Mouse (Mus musculus): ENCODE measurements around the gene Mcemp1. TPM values are rescaled to one million over a fixed set of nuclear protein-coding genes. Genes with fewer than 3 reads are reported as not detected.

Mcemp1 gene
- not detected for polyA plus RNA-seq (2014; fragmentation: Illumina TruSeq; extraction: RNeasy Lipid Tissue Mini Kit (QIAGEN cat#74804); ENCODE audit: low read depth, low replicate concordance)

DNA sequence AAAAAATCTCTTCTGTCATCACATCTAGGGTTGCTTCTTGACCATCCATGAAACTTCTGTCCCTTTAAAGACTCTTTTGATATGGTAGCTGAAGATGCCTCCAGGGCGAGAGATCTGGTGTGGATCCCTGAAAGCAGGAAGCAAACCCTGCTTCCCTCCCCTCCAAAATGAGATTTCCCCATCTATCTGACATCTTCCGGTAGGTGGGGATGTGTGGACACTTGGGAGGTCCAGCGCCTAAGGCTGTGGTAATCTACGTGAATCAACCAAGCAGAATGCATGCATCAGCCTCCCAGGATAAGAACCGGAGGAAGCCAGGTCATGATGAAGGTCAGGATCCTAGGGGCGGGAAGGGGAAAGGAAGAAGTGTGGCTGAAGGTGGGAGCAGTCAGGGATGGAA lies at the start of gene Mcemp1:
TSS of gene Mcemp1 (plus strand) at position 248 of the 400 bp plus-strand sequence.

DNA sequence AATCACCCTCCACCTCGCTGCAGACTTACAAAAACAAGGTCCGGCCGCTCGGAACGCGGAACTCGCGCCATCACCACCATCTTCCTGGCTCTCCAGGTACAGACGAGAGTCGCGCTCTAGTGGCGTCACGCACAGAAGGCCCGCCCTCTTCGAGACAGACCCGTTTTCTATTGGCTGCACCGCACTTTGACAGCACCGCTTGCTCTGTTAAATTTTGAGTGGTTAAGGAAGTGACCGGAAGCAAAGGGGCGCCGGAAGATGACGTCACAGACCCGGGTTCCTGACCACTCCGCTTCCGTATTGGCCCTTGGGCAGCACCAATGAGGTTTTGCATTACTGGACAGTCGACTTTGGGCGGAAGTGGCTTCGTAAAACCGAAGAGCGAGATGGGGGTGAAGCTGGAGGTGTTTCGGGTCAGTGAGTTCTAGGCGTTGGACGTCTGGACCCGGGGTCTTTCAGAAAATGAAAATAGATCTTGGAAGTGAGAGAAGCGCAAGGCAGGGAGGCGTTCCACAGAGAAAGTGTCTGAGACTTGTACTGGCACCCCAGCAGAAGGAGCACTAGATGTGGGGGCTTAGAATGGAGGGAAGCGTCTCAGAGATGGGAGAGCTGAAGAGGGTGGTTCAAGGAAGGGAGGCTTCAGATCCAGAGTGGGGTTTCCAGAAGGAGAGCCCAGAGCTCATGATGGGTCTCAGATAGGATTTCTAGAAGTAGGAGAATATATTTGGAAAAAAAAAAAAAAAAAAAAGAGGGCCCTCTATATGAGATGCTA lies 44.2 kb upstream of the Mcemp1 start, which contains the start of the genes Xab2 and Pet100:
TSS of gene Xab2 (minus strand) at position 118 of the 772 bp plus-strand sequence.
TSS of gene Pet100 (plus strand) at position 350 of the 772 bp plus-strand sequence.

DNA sequence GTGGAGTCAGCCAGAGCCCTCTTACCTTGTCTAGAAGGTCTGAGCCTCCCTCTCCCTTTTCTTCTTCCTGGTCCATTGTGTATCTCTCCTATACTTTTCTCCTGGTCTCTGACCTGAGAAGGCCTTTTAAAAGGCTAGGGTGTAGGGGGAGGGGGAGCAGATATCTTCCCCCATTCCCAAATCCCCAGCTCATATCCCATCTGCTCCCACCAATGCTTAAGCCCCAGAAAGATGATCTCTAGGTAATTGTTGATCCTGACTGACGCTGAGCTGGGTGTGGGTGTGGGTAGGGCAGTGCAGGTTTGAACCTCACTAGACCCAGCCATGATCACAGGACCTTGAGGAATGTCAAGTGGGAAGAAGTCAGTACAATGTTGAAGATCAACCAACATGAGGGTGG lies 40.1 kb upstream of the Mcemp1 start, which contains the start of gene Pcp2:
TSS of gene Pcp2 (minus strand) at position 101 of the 400 bp plus-strand sequence.

DNA sequence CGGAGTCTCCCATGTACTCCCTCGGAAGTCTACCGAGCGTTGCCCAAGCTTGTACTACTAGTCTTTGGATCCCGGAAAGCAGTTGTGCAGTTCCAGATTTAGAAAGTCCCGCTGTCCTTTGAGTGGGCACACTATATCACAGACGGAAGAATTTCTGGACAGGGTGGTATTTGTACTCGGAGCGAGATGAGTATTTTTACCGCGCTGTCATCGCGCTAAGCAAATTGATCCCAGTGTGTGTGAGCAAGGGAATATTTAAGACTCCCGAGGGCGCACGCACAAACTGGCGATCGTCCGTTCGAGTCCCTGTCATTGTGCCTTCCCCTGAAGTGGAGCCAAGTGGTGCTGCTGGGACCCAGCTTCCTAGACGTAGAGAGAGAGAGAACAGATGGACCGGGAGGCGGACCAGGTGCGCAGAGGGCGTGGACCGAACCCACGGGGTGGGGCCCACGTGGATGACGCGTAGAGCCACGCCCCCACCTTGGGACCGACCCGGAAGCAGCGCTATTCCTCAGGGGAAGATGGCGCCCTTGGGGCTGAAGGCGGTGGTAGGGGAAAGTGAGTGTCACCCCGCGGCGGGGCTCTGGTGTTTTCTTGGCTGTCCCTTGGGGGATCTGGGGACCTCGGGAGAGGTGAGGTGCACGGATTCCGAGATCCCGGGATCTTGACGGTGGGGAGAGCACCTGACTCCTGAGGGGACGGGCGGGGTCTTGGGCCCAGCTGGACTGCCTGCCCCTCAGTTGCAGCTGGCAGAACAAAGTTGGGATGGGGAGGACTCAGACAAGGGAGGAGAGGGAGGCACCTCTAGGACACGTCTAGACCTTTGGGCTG lies 34.7 kb upstream of the Mcemp1 start, which contains the start of gene Stxbp2:
TSS of gene Stxbp2 (plus strand) at position 309 of the 831 bp plus-strand sequence.

DNA sequence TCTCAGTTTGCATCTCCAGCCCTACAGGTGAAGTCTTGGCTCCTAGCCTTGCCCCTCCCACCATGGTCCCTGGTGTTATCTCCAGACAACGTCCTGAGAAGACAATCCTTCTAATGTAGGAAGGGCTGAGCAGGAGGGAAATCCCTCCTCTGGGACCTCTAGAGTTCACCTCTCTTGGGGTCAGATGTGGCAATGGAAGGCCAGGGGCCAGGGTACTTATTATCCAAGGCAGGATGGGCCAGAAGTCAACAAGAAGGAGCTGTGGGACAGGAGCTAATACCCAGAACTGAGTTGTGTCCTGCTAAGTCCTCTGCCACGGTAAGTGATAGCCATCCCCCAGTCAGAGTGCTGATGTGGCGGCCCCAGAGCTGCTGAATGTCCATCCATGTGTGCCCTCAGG lies 10.0 kb upstream of the Mcemp1 start, which contains the start of gene Retn:
TSS of gene Retn (plus strand) at position 245 of the 400 bp plus-strand sequence.

DNA sequence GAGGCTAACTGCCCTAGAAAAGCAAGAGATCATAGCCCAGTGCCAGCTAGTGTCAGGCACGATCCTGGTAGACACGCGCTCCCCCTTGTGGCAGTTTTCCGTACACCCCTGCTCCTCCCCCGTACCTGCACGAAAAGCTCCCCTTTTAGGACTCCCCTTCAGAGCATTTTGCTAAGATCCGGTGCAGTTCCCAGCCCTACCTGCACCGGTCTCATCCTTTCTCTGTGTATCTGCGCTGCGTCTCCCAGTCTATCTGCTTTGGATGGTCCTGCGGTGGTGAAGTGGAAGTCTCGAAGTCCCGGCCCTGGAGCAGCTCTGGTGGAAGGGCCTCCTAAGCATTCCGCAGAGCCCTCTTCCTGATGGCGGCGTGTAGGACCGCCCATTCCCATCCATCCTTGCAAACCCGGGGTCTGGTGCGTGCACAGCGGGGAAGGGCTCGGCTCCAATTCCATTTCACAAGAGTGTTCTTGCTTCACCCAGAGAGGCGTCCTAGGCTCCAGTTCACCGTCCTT lies 6.5 kb downstream of the Mcemp1 start, which contains the start of gene Fcor:
TSS of gene Fcor (minus strand) at position 383 of the 512 bp plus-strand sequence.

DNA sequence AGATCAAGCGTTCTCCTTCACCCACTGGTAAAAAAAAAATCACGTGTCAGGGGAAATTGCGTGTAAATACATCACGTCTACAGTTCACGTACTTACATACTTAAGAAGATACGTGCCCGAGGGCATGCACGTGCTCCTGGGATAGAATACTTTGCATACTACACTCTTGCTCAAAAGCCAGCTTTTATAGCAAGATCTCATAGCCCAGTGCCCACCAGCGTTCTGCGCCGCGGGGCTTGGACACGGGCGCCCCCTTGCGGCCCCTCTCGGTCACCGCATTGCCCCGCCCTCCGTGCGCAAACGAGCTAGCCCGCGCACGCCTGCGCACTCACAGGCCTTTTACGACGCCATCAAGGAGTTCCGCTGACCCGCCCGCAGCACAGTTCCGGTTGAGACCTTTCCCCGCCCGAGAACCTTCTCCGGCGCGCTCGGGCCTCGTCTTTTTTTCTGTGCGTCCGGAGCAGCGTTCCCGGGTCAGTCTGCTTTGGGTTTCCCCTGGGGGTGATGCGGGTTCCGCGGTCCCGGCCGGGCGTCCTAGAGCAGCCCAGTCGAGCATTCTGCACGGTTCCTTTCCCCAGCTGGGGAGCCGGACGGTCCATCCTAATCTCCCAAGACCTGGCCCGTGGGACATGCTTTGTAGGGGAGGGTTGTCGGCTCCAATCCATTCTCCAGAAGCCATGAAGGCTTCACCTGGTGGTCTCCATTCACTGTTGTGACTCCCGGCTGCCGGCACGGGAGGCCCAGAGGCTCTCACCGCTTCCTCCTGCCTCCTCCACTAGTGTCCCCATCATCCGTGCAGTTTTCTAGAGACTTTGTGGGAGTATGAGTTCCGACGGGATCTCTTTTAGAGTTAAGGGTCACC lies 10.8 kb downstream of the Mcemp1 start, which contains the start of gene Trappc5:
TSS of gene Trappc5 (plus strand) at position 169 of the 862 bp plus-strand sequence.

DNA sequence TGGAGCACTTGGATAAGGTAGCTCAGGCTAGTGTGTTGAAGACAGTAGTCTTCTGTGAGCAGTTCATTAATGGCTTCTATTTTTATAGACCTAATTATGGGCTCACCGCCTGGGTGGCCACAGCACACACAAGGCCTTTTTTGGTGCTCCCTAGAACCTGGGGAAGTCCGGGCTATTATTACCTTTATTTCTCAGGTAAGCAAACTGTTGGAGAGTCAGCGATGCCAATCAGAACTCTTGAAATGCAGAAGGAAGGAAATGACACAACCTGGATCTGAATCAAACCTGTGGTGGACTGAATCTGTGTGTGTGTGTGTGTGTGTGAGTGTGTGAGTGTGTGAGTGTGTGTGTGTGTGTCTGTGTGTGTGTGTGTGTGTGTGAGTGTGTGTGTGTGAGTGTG lies 28.6 kb downstream of the Mcemp1 start, which contains the start of gene Fcer2a:
TSS of gene Fcer2a (minus strand) at position 55 of the 400 bp plus-strand sequence.

Other genes starting within 250 kb of the Mcemp1 start
- 0.82 TPM for gene Pex11g, start 198.1 kb upstream of the Mcemp1 start, polyA plus RNA-seq (2014; fragmentation: Illumina TruSeq; extraction: RNeasy Lipid Tissue Mini Kit (QIAGEN cat#74804); ENCODE audit: low read depth, low replicate concordance)
- gene Tex45, start 194.9 kb upstream of the Mcemp1 start, polyA plus RNA-seq (2014; fragmentation: Illumina TruSeq; extraction: RNeasy Lipid Tissue Mini Kit (QIAGEN cat#74804); ENCODE audit: low read depth, low replicate concordance) = not detected
- 2.8 TPM for gene Zfp358, start 172.6 kb upstream of the Mcemp1 start, polyA plus RNA-seq (2014; fragmentation: Illumina TruSeq; extraction: RNeasy Lipid Tissue Mini Kit (QIAGEN cat#74804); ENCODE audit: low read depth, low replicate concordance)
- 12.9 TPM for gene Mcoln1, start 165.3 kb upstream of the Mcemp1 start, polyA plus RNA-seq (2014; fragmentation: Illumina TruSeq; extraction: RNeasy Lipid Tissue Mini Kit (QIAGEN cat#74804); ENCODE audit: low read depth, low replicate concordance)
- 5.8 TPM for gene Pnpla6, start 150.4 kb upstream of the Mcemp1 start, polyA plus RNA-seq (2014; fragmentation: Illumina TruSeq; extraction: RNeasy Lipid Tissue Mini Kit (QIAGEN cat#74804); ENCODE audit: low read depth, low replicate concordance)
- gene C330021F23Rik, start 97.8 kb upstream of the Mcemp1 start, polyA plus RNA-seq (2014; fragmentation: Illumina TruSeq; extraction: RNeasy Lipid Tissue Mini Kit (QIAGEN cat#74804); ENCODE audit: low read depth, low replicate concordance) = not detected
- 0.58 TPM for gene Camsap3, start 78.5 kb upstream of the Mcemp1 start, polyA plus RNA-seq (2014; fragmentation: Illumina TruSeq; extraction: RNeasy Lipid Tissue Mini Kit (QIAGEN cat#74804); ENCODE audit: low read depth, low replicate concordance)
- 0.87 TPM for gene Xab2, start 44.4 kb upstream of the Mcemp1 start, polyA plus RNA-seq (2014; fragmentation: Illumina TruSeq; extraction: RNeasy Lipid Tissue Mini Kit (QIAGEN cat#74804); ENCODE audit: low read depth, low replicate concordance)
- gene Pet100, start 44.2 kb upstream of the Mcemp1 start, polyA plus RNA-seq (2014; fragmentation: Illumina TruSeq; extraction: RNeasy Lipid Tissue Mini Kit (QIAGEN cat#74804); ENCODE audit: low read depth, low replicate concordance) = 18.3 TPM
- gene Pcp2, start 40.2 kb upstream of the Mcemp1 start, polyA plus RNA-seq (2014; fragmentation: Illumina TruSeq; extraction: RNeasy Lipid Tissue Mini Kit (QIAGEN cat#74804); ENCODE audit: low read depth, low replicate concordance) = not detected
- gene Stxbp2, start 34.8 kb upstream of the Mcemp1 start, polyA plus RNA-seq (2014; fragmentation: Illumina TruSeq; extraction: RNeasy Lipid Tissue Mini Kit (QIAGEN cat#74804); ENCODE audit: low read depth, low replicate concordance) = 15.1 TPM
- gene Retn, start 10.0 kb upstream of the Mcemp1 start, polyA plus RNA-seq (2014; fragmentation: Illumina TruSeq; extraction: RNeasy Lipid Tissue Mini Kit (QIAGEN cat#74804); ENCODE audit: low read depth, low replicate concordance) = 32.8 TPM
- 3.4 TPM for gene Fcor, start 6.6 kb downstream of the Mcemp1 start, polyA plus RNA-seq (2014; fragmentation: Illumina TruSeq; extraction: RNeasy Lipid Tissue Mini Kit (QIAGEN cat#74804); ENCODE audit: low read depth, low replicate concordance)
- gene Trappc5, start 10.5 kb downstream of the Mcemp1 start, polyA plus RNA-seq (2014; fragmentation: Illumina TruSeq; extraction: RNeasy Lipid Tissue Mini Kit (QIAGEN cat#74804); ENCODE audit: low read depth, low replicate concordance) = 8.7 TPM
- 0.76 TPM for gene Fcer2a, start 28.4 kb downstream of the Mcemp1 start, polyA plus RNA-seq (2014; fragmentation: Illumina TruSeq; extraction: RNeasy Lipid Tissue Mini Kit (QIAGEN cat#74804); ENCODE audit: low read depth, low replicate concordance)
- not detected for gene Clec4g, start 54.9 kb downstream of the Mcemp1 start, polyA plus RNA-seq (2014; fragmentation: Illumina TruSeq; extraction: RNeasy Lipid Tissue Mini Kit (QIAGEN cat#74804); ENCODE audit: low read depth, low replicate concordance)
- 2.3 TPM for gene Cd209a, start 83.2 kb downstream of the Mcemp1 start, polyA plus RNA-seq (2014; fragmentation: Illumina TruSeq; extraction: RNeasy Lipid Tissue Mini Kit (QIAGEN cat#74804); ENCODE audit: low read depth, low replicate concordance)
- not detected for gene Cd209e, start 188.6 kb downstream of the Mcemp1 start, polyA plus RNA-seq (2014; fragmentation: Illumina TruSeq; extraction: RNeasy Lipid Tissue Mini Kit (QIAGEN cat#74804); ENCODE audit: low read depth, low replicate concordance)
- gene Cd209d, start 212.8 kb downstream of the Mcemp1 start, polyA plus RNA-seq (2014; fragmentation: Illumina TruSeq; extraction: RNeasy Lipid Tissue Mini Kit (QIAGEN cat#74804); ENCODE audit: low read depth, low replicate concordance) = not detected

Measured in adrenal gland, adult 10 weeks (tissue).